Mouse (Mus musculus): ENCODE measurements around the gene Ybey.

Ybey gene

GRCm38 (mm10) chr10:76442178-76443088, 26.5 kb downstream of the Ybey start, which contains the start of gene Pcnt:
Pcnt (minus strand) TSS chr10:76442786.
- DNase-seq (ENCODE audit: low spot score in 2 of 2) = peak; percentile 98 to 99

GRCm38 (mm10) chr10:76440281-76440680, 28.6 kb downstream of the Ybey start, which contains the start of gene AC141477.1:
AC141477.1 (minus strand) TSS chr10:76440444.
- DNase-seq (ENCODE audit: low spot score in 2 of 2) = no peak

- DNase-seq (ENCODE audit: low spot score in 2 of 2) = no peak
Measured at GRCm38 (mm10) chr10:76439107-76439890, 29.6 kb downstream of the Ybey start.

- no peak for DNase-seq (ENCODE audit: low spot score in 2 of 2)
Measured at GRCm38 (mm10) chr10:76433925-76434324, 35.0 kb downstream of the Ybey start.

- DNase-seq (ENCODE audit: low spot score in 2 of 2) = no peak
Measured at GRCm38 (mm10) chr10:76425674-76426073, 43.2 kb downstream of the Ybey start.

GRCm38 (mm10) chr10:76416811-76417210, 52.1 kb downstream of the Ybey start:
- peak; percentile 36 to 51 for DNase-seq (ENCODE audit: low spot score in 2 of 2)
